Mouse (Mus musculus): Measurements from ENCODE around the gene Gucy2g.
"Not testable (repeated sequence)": the region's sequence is repeated elsewhere in the genome, so short reads cannot be mapped to it uniquely, and the experiment has no call there.

- TF ChIP-seq CTCF, POLR2A (IDR thresholded peaks at IDR 0.05; ENCODE audit: extremely low read depth, insufficient read depth, low read length): not testable (repeated sequence)
Observed at GRCm38 (mm10) chr19:55152274-55152673, 88.8 kb downstream of the Gucy2g start.
